Mouse (Mus musculus): Measurements from ENCODE around the gene Ptpn5. TPM values are rescaled to one million over a fixed set of nuclear protein-coding genes. Genes with fewer than 3 reads are reported as not detected.

The Ptpn5 gene
- polyA plus RNA-seq (2012; ENCODE audit: insufficient read depth, insufficient read length, missing spikeins) = not detected in 2 replicates

DNA sequence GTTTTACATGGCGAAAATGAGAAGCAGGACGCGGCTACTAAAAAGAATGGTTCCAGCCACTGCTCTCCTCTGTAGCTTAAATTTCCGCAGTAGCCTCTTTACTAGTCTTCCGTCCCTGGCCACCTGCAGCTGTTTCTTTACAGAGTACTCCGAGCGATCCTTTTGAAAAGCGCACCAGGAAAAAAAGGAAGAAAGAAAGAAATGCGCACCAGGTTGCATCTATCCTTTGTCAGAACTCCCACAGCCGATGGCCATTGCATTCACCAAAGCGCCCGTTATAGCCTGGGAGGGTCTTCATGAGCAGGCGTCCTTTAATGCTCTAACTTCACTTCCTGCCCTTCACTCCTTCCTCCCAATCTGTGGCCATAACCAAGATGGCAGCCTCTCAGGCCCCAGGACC is at the start of gene Ptpn5:
TSS of gene Ptpn5 (minus strand) at position 354 of the 400 bp plus-strand sequence.
- H3K27ac ChIP-seq (ENCODE audit: insufficient read depth, low read depth, low read length) = no peak within 1 kb of the TSS
- H3K4me3 ChIP-seq (ENCODE audit: insufficient read depth, low read length) = peak within 1 kb of the TSS; percentile 36
- H3K4me1 ChIP-seq (ENCODE audit: control insufficient read depth, insufficient read depth, low read length) = peaks cover 3% of the 10 kb centered on the region; the same call in 1 of the 2 replicates
- no peak for TF ChIP-seq POLR2A (IDR thresholded peaks at IDR 0.05; ENCODE audit: borderline replicate concordance, low read depth, low read length)
- no peak for TF ChIP-seq CTCF (IDR thresholded peaks at IDR 0.05; ENCODE audit: low read depth, low read length)

- Histone ChIP-seq H3K4me1 (ENCODE audit: control insufficient read depth, insufficient read depth, low read length) (0 out of 2 replicates have a peak, but pooled peaks cover 2% of the 10 kb centered on the region), H3K4me3 (ENCODE audit: insufficient read depth, low read length) (no peak overlapping the region), H3K27ac (ENCODE audit: insufficient read depth, low read depth, low read length) (no peak overlapping the region)
- TF ChIP-seq POLR2A (IDR thresholded peaks at IDR 0.05; ENCODE audit: borderline replicate concordance, low read depth, low read length) (no peak), CTCF (IDR thresholded peaks at IDR 0.05; ENCODE audit: low read depth, low read length) (no peak)
These were observed 37.3 kb upstream of the Ptpn5 start for GRCm38 (mm10) chr7:47170814-47171213.

GRCm38 (mm10) chr7:47165028-47165427 is 31.5 kb upstream of the Ptpn5 start:
- Histone ChIP-seq H3K27ac (ENCODE audit: insufficient read depth, low read depth, low read length) (no peak overlapping the region), H3K4me3 (ENCODE audit: insufficient read depth, low read length) (no peak overlapping the region), H3K4me1 (ENCODE audit: control insufficient read depth, insufficient read depth, low read length) (no peaks in the 10 kb centered on the region)
- no peak for TF ChIP-seq CTCF (IDR thresholded peaks at IDR 0.05; ENCODE audit: low read depth, low read length)
- TF ChIP-seq POLR2A (IDR thresholded peaks at IDR 0.05; ENCODE audit: borderline replicate concordance, low read depth, low read length) = no peak

DNA sequence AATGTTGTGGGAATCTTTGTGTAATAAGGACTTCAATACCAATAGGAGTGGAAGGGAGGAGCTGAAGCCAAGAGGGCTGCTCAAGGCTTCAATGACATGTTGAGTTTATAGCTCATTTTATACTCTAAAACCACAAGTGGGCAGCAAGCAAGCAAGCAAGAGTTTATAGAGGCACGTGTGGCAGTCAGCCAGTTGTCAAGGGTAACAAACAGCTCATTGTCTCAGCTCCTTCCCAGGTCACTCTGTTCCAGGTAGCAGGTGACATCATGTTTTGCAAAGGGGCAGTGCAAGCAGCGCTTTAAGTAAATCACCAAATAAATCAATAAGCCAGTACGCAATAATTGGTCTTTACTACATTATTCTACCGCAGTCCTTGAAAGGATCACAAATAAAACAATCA is 29.7 kb upstream of the Ptpn5 start:
- no peak for TF ChIP-seq CTCF (IDR thresholded peaks at IDR 0.05; ENCODE audit: low read depth, low read length)
- no peak for TF ChIP-seq POLR2A (IDR thresholded peaks at IDR 0.05; ENCODE audit: borderline replicate concordance, low read depth, low read length)
- H3K4me1 ChIP-seq (ENCODE audit: control insufficient read depth, insufficient read depth, low read length) = no peaks in the 10 kb centered on the region
- H3K4me3 ChIP-seq (ENCODE audit: insufficient read depth, low read length) = no peak overlapping the region
- H3K27ac ChIP-seq (ENCODE audit: insufficient read depth, low read depth, low read length) = no peak overlapping the region

DNA sequence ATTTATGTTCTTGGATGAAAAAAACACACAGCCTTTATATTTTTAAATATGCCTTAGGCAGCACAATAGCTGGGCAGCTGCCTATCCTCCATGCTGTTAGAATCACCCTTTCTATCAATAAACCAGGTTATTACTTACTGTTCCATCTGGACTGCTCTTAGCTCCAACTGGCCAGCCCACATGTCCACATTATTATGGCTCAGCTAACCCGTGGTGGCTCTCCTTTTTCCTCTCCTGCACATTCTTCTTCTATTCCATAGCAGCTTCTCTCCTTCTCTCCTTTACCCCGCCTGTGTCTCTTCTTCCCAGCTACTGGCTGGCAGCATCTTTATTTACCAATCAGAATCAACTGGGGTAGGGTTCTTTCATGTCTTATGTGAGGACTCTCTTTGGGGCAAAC is 25.0 kb upstream of the Ptpn5 start:
- Histone ChIP-seq H3K4me1 (ENCODE audit: control insufficient read depth, insufficient read depth, low read length) (peaks cover 5% of the 10 kb centered on the region), H3K4me3 (ENCODE audit: insufficient read depth, low read length) (no peak overlapping the region), H3K27ac (ENCODE audit: insufficient read depth, low read depth, low read length) (no peak overlapping the region)
- no peak for TF ChIP-seq CTCF (IDR thresholded peaks at IDR 0.05; ENCODE audit: low read depth, low read length)
- no peak for TF ChIP-seq POLR2A (IDR thresholded peaks at IDR 0.05; ENCODE audit: borderline replicate concordance, low read depth, low read length)

DNA sequence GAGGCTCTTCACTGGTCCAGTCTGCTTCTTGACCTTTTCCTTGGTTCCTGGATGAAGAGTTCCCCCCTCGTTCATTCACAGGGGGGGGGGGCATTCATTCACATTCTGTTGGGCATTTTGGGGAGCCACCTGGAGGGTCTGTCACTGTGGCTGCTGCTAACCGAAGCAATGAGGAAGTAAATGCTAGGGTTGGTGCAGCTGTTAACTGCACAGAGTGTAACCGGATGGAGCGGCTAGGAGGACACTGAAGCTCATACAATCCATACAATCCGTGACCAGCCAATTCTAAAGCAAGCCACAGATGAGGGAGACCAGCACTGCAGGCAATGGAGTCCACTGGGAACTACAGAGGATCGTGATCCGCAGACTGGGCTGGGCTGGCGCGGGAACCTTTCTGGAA is 24.3 kb upstream of the Ptpn5 start:
- Histone ChIP-seq H3K4me1 (ENCODE audit: control insufficient read depth, insufficient read depth, low read length) (peaks cover 5% of the 10 kb centered on the region), H3K4me3 (ENCODE audit: insufficient read depth, low read length) (peak overlapping the region; percentile 33; the same call in 1 of the 2 replicates), H3K27ac (ENCODE audit: insufficient read depth, low read depth, low read length) (no peak overlapping the region)
- TF ChIP-seq POLR2A (IDR thresholded peaks at IDR 0.05; ENCODE audit: borderline replicate concordance, low read depth, low read length) = no peak
- no peak for TF ChIP-seq CTCF (IDR thresholded peaks at IDR 0.05; ENCODE audit: low read depth, low read length)

DNA sequence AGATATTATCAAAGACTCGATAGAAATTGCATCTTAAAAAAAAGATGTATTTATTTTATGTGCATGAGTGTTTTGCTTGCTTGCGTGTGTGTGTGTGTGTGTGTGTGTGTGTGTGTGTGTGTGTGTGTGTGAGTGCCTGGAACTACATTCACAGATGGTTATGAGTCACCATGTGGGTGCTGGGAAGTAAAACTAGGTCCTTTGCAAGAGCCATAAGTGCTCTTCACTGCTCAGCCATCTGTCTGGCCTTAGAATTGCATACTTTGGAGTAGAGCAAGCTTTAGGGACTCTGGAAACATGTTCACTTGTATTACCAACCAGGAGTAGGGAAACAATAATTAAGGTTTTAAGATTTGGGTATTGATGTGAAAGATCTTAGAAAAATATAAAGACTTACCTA is 22.4 kb upstream of the Ptpn5 start:
- TF ChIP-seq CTCF (IDR thresholded peaks at IDR 0.05; ENCODE audit: low read depth, low read length) (no peak), POLR2A (IDR thresholded peaks at IDR 0.05; ENCODE audit: borderline replicate concordance, low read depth, low read length) (no peak)
- Histone ChIP-seq H3K27ac (ENCODE audit: insufficient read depth, low read depth, low read length) (no peak overlapping the region), H3K4me1 (ENCODE audit: control insufficient read depth, insufficient read depth, low read length) (peaks cover 5% of the 10 kb centered on the region), H3K4me3 (ENCODE audit: insufficient read depth, low read length) (no peak overlapping the region)

GRCm38 (mm10) chr7:47155396-47155795 is 21.9 kb upstream of the Ptpn5 start:
- TF ChIP-seq POLR2A (IDR thresholded peaks at IDR 0.05; ENCODE audit: borderline replicate concordance, low read depth, low read length) (no peak), CTCF (IDR thresholded peaks at IDR 0.05; ENCODE audit: low read depth, low read length) (no peak)
- no peak overlapping the region for H3K4me3 ChIP-seq (ENCODE audit: insufficient read depth, low read length)
- H3K4me1 ChIP-seq (ENCODE audit: control insufficient read depth, insufficient read depth, low read length) = peaks cover 5% of the 10 kb centered on the region
- H3K27ac ChIP-seq (ENCODE audit: insufficient read depth, low read depth, low read length) = no peak overlapping the region

DNA sequence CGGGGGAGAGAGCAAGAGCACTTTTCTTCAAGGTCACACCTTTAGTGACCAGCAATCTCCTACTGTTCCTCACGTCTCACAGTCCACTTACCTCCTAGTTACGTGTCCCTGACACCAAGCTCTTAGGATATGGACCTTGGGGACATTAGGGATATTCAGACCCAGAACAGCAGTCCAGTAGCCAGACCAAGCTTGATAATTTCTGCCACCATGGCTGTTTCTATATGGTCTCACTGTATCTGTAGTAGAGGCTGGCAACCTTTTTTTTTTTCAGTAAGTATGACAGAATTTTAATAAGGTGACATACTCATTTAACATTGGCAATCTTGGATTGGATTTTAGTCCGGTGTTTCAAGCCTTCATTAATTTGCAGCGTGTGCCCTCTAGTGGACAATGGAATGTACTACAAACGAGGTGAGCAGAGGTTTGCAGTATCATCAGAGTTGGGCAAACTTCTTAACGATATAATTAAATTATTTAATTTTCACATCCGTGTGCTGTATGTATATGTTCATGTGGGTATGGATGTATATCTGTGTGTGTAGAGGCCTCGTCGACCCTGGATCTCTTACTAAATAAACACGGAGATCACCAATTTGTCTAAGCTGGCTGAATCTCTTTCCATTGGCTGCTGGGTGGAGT is 17.1 kb upstream of the Ptpn5 start:
- no peak for TF ChIP-seq POLR2A (IDR thresholded peaks at IDR 0.05; ENCODE audit: borderline replicate concordance, low read depth, low read length)
- TF ChIP-seq CTCF (IDR thresholded peaks at IDR 0.05; ENCODE audit: low read depth, low read length) = no peak
- Histone ChIP-seq H3K4me3 (ENCODE audit: insufficient read depth, low read length) (no peak overlapping the region), H3K27ac (ENCODE audit: insufficient read depth, low read depth, low read length) (no peak overlapping the region)

DNA sequence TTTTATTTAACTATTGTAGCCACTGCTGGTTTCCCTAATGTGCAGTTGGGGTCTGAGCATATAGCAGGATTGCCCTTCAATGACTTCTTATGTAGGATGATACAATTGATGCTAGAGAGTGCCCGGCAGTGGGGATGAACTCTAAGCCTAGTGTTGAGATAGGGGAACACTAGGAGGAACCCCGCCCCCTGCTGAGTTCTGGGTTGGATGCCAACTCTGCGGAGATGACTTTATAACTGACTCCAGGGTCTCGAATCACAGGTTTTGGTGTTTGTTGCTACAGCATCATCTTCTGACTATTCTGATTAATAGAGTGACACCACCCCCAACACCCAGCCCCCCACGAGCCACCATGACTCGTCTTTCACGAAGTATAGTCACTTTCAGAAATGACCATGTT is 14.8 kb upstream of the Ptpn5 start:
- Histone ChIP-seq H3K4me3 (ENCODE audit: insufficient read depth, low read length) (no peak overlapping the region), H3K4me1 (ENCODE audit: control insufficient read depth, insufficient read depth, low read length) (peaks cover 4% of the 10 kb centered on the region), H3K27ac (ENCODE audit: insufficient read depth, low read depth, low read length) (no peak overlapping the region)
- TF ChIP-seq CTCF (IDR thresholded peaks at IDR 0.05; ENCODE audit: low read depth, low read length) (no peak), POLR2A (IDR thresholded peaks at IDR 0.05; ENCODE audit: borderline replicate concordance, low read depth, low read length) (no peak)

More for the DNA sequence above, 17.1 kb upstream of the Ptpn5 start:
- peaks cover 4% of the 10 kb centered on the region for H3K4me1 ChIP-seq (ENCODE audit: control insufficient read depth, insufficient read depth, low read length)
